Mouse (Mus musculus): ENCODE results near the gene Tmem240.

GRCm38 (mm10) chr4:155769880-155770512, 35.4 kb downstream of the Tmem240 start:
- TF ChIP-seq EP300 (optimal IDR thresholded peaks at IDR 0.05), result no peak
- TF ChIP-seq CTCF (IDR thresholded peaks at IDR 0.05; ENCODE audit: low read depth), result peak; percentile 97

All from stomach, postnatal 0 days (tissue).